In the genomic region with DNA sequence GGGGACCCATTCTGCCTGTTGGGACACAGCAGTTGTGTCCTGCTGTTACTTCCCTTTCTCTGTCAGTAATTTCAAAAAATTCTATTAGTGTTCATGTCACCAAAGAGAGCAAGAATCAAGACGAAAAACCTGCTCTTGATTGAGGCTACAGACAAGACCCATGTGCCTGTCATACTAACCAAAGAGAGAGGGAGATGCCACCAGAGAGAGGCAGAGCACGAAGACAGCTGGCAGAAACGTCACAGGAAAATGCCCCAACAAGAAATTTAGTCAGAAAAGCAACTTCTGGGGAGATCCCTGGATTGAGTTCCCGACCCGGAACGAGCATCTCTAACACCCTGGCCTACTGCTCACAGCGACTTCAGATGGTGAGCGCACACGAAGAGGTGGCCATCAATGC, we compare ENCODE assay signal across 37 mouse cellular contexts. TPM values are rescaled to one million over a fixed set of nuclear protein-coding genes. Genes with fewer than 3 reads are reported as not detected.
"Had no signal": no experiment of that assay in that cellular context is flagged by ENCODE, and none has a peak within 500 bp of the region (broad histone marks: within the 10 kb centered on the region; RNA-seq: fewer than 3 reads in every experiment).

No protein-coding gene starts in this region.

- H3K9me3 ChIP-seq: embryonic facial prominence, embryonic 12.5 days; embryonic facial prominence, embryonic 13.5 days; embryonic facial prominence, embryonic 15.5 days; forebrain, embryonic 12.5 days; forebrain, embryonic 15.5 days had no signal

- H3K9ac ChIP-seq: embryonic facial prominence, embryonic 12.5 days; embryonic facial prominence, embryonic 13.5 days; embryonic facial prominence, embryonic 15.5 days; forebrain, embryonic 12.5 days; forebrain, embryonic 15.5 days had no signal

- H3K4me1 ChIP-seq: embryonic facial prominence, embryonic 10.5 days; embryonic facial prominence, embryonic 12.5 days; embryonic facial prominence, embryonic 13.5 days; forebrain, embryonic 10.5 days; forebrain, embryonic 12.5 days; forebrain, embryonic 15.5 days had no signal

- H3K4me3 ChIP-seq: embryonic facial prominence, embryonic 10.5 days; embryonic facial prominence, embryonic 12.5 days; embryonic facial prominence, embryonic 13.5 days; embryonic facial prominence, embryonic 15.5 days; erythroblast, embryonic 14.5 days; forebrain, embryonic 10.5 days; forebrain, embryonic 12.5 days; forebrain, embryonic 15.5 days; gastrocnemius, adult 2 months; heart, adult 2 months had no signal

- ATAC-seq: forebrain, embryonic 14.5 days; forebrain, embryonic 15.5 days; forebrain, embryonic 16.5 days had no signal

- H3K4me2 ChIP-seq: embryonic facial prominence, embryonic 12.5 days; embryonic facial prominence, embryonic 13.5 days; embryonic facial prominence, embryonic 15.5 days; forebrain, embryonic 12.5 days; forebrain, embryonic 15.5 days had no signal

- H3K27ac ChIP-seq: embryonic facial prominence, embryonic 10.5 days; embryonic facial prominence, embryonic 12.5 days; embryonic facial prominence, embryonic 13.5 days; embryonic facial prominence, embryonic 15.5 days; forebrain, embryonic 10.5 days; forebrain, embryonic 12.5 days; forebrain, embryonic 15.5 days; gastrocnemius, adult 2 months; heart, adult 2 months had no signal

- H3K27me3 ChIP-seq: embryonic facial prominence, embryonic 12.5 days; embryonic facial prominence, embryonic 13.5 days; embryonic facial prominence, embryonic 15.5 days; forebrain, embryonic 12.5 days; forebrain, embryonic 15.5 days had no signal

- DNase-seq: cerebellum, adult 2 months; cerebellum, adult 8-10 months; cerebellum, adult 9-10 months; cerebellum, adult 9-11 months; cerebellum, postnatal 10 days; cerebellum, postnatal 14 days; cerebellum, postnatal 25 days; cerebellum, postnatal 36 days; embryo, embryonic 11 days; gastrocnemius, adult 2 months; gastrocnemius, postnatal 10 days; gastrocnemius, postnatal 14 days; gastrocnemius, postnatal 25 days; gastrocnemius, postnatal 36 days; heart, adult 11 months; heart, adult 18-20 months; heart, adult 2 months had no signal

- H3K36me3 ChIP-seq: embryonic facial prominence, embryonic 10.5 days; embryonic facial prominence, embryonic 12.5 days; embryonic facial prominence, embryonic 13.5 days; embryonic facial prominence, embryonic 15.5 days; forebrain, embryonic 10.5 days; forebrain, embryonic 12.5 days; forebrain, embryonic 15.5 days had no signal

RNA-seq across cellular contexts. Expression of gene Timm8a2, which starts 14.3 kb away (rescaled TPM):
- total RNA-seq: common myeloid progenitor, adult 5-6 weeks; gastrocnemius, adult 18-20 months; gastrocnemius, adult 2 months; gastrocnemius, adult 8-10 months; gastrocnemius, postnatal 10 days; gastrocnemius, postnatal 14 days; gastrocnemius, postnatal 25 days; gastrocnemius, postnatal 36 days; gastrocnemius, postnatal 4 days; heart, adult 18-20 months; heart, adult 2 months; heart, adult 8-10 months had no signal
- polyA plus RNA-seq: embryonic facial prominence, embryonic 10.5 days; embryonic facial prominence, embryonic 11.5 days; embryonic facial prominence, embryonic 12.5 days; embryonic facial prominence, embryonic 13.5 days; embryonic facial prominence, embryonic 14.5 days; embryonic facial prominence, embryonic 15.5 days; erythroblast, embryonic 14.5 days; forebrain, embryonic 10.5 days; forebrain, embryonic 11.5 days; forebrain, embryonic 12.5 days; forebrain, embryonic 14.5 days; forebrain, embryonic 15.5 days; forebrain, embryonic 16.5 days; frontal cortex, adult 2 months; gonadal fat pad, adult 2 months; heart, adult 2 months had no signal
